Mouse (Mus musculus) forebrain, embryonic 13.5 days (tissue): ENCODE results near the gene Lgr4. TPM values are rescaled to one million over a fixed set of nuclear protein-coding genes. Genes with fewer than 3 reads are reported as not detected.

Source experiments
- ATAC-seq: fragments of 200-750 bp; cut with Nextera tagmentation; 2 replicates; pipeline ENCODE4 v1.8.0; 2017
- H3K27ac ChIP-seq: fragments of 300-500 bp; sonication (generic); 2 replicates; pipeline ENCODE4 v1.5.1; 2015; ENCODE audit warnings: inconsistent platforms, mild to moderate bottlenecking, moderate library complexity
- H3K27me3 ChIP-seq: fragments of 300-500 bp; sonication (generic); 2 replicates; pipeline ENCODE4 v1.6.1; 2015; ENCODE audit warnings: mild to moderate bottlenecking, inconsistent platforms
- H3K36me3 ChIP-seq: fragments of 300-500 bp; sonication (generic); 2 replicates; pipeline ENCODE4 v1.6.1; 2015; ENCODE audit warnings: mild to moderate bottlenecking, inconsistent platforms; ENCODE audit not compliant: poor library complexity, severe bottlenecking
- H3K4me1 ChIP-seq: fragments of 300-500 bp; sonication (generic); 2 replicates; pipeline ENCODE4 v1.6.1; 2015; ENCODE audit warnings: inconsistent platforms
- H3K4me2 ChIP-seq: fragments of 300-500 bp; sonication (generic); 2 replicates; pipeline ENCODE4 v1.6.1; 2015; ENCODE audit warnings: inconsistent platforms, mild to moderate bottlenecking, moderate library complexity
- H3K4me3 ChIP-seq: fragments of 300-500 bp; sonication (generic); 2 replicates; pipeline ENCODE4 v1.5.1; 2015; ENCODE audit warnings: mild to moderate bottlenecking, inconsistent platforms
- H3K9ac ChIP-seq: fragments of 300-500 bp; sonication (generic); 2 replicates; pipeline ENCODE4 v1.6.1; 2015; ENCODE audit warnings: mild to moderate bottlenecking, inconsistent platforms
- H3K9me3 ChIP-seq: fragments of 300-500 bp; sonication (generic); replicated peaks from 2 replicates; pipeline ENCODE4 v1.6.1; 2016; ENCODE audit warnings: inconsistent platforms
- whole genome bisulfite sequencing: fragments of 180-500 bp; shearing (Covaris S2); methylation state at CpG from one replicate; pipeline ENCODE4 v1.1.7; 2015; 5-methylcytosine and 5-hydroxymethylcytosine counted together
- polyA plus RNA-seq: library from polyadenylated mRNA; unstranded; fragments of >200 nt; fragmentation: Nextera tagmentation; extraction: Ambion mirVana; gene quantifications from 2 replicates; pipeline ENCODE4 v1.2.1, GENCODE M21; 2015

Gene Lgr4
- polyA plus RNA-seq, 1 experiment from 2014 or later, result 2.7 TPM

DNA sequence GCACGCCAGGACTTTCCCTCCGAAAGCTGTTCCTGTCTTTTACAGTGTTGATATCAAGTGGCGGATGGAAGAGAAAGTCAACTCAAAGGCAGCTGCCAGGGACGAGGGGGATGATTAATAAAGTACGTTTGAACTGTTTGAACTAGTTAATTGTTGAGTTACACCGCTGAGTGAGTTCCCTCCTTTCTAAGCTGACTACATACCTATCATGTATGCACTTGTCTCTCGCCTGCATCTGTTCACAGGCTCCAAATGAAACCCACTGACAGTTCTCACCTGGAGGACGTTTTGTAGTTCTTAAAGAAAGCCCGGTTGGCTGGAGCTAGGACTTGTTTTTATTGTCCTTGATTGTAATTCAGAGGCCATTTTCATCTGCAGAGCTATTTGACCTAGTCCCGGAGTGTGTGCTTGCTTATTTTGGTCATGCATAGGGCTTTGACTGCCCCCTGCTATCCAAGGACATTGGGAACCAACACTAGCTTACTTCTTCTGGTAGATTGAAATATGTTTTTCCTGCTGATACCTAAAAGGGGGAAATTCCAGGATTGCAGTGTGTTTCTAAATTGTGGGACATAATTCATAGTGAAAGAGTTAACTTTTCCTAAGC is 52.6 kb downstream of the Lgr4 start:
- no peak for ATAC-seq
- Histone ChIP-seq H3K9ac (no peak overlapping the region), H3K9me3 (no peaks in the 10 kb centered on the region), H3K4me2 (no peak overlapping the region), H3K4me1 (no peaks in the 10 kb centered on the region), H3K4me3 (no peak overlapping the region), H3K36me3 (no peaks in the 10 kb centered on the region), H3K27ac (no peak overlapping the region), H3K27me3 (peaks cover 68% of the 10 kb centered on the region)
- WGBS, result 72% methylated on average over 10 of the region's 10 CpGs

GRCm38 (mm10) chr2:109970744-109971410 is 53.4 kb downstream of the Lgr4 start:
- no peak for ATAC-seq
- 70% methylated on average over 8 of the region's 8 CpGs for WGBS
- H3K9me3 ChIP-seq, result no peaks in the 10 kb centered on the region

DNA sequence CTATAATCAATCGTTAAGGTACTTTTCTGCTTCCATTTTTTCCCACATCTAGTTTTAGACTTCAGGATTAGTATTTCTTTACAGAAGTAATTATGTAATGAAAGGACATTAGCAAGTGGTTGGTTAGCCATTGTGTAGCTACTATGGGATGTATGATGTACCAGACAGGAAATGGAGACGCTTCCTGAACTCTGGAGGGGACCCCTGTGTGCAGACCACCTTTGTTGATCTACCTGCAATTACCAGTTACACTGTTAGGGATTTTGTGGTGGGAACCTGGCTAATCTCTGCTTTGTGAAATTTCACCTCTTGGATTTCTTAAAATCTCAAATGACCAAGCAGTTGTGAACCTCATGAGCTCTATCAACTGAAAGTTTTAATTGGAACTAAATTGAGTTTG is 54.9 kb downstream of the Lgr4 start:
- Histone ChIP-seq H3K4me2 (no peak overlapping the region), H3K27me3 (peaks cover 58% of the 10 kb centered on the region), H3K4me1 (no peaks in the 10 kb centered on the region), H3K27ac (no peak overlapping the region), H3K4me3 (no peak overlapping the region), H3K9me3 (no peaks in the 10 kb centered on the region), H3K9ac (no peak overlapping the region), H3K36me3 (no peaks in the 10 kb centered on the region)
- ATAC-seq, result no peak
- 68% methylated on average over 2 of the region's 2 CpGs for WGBS

More at GRCm38 (mm10) chr2:109970744-109971410, 53.4 kb downstream of the Lgr4 start:
- no peaks in the 10 kb centered on the region for H3K4me1 ChIP-seq
- no peak overlapping the region for H3K4me3 ChIP-seq
- no peak overlapping the region for H3K9ac ChIP-seq
- H3K36me3 ChIP-seq, result no peaks in the 10 kb centered on the region
- no peak overlapping the region for H3K4me2 ChIP-seq
- peaks cover 66% of the 10 kb centered on the region for H3K27me3 ChIP-seq
- H3K27ac ChIP-seq, result no peak overlapping the region

DNA sequence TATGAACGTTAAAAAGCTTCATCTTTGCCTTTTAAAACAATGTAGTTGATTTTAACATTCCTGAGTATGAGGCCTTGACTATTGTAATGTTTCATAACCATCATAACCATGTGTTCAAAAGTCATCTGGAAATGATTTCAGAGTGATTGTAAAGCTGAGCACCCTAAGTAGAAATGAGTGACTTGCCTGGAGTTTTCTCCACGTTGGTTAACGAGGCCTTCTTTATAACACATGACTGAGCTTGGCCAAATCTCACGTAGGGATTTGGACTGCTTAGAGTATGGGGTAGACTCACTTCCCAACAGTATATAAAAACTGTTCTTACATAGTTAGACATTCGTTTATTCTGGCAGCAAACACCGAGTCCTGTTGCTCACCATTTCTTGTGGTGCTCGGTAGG is 55.5 kb downstream of the Lgr4 start:
- no peak overlapping the region for H3K4me3 ChIP-seq
- no peak overlapping the region for H3K9ac ChIP-seq
- WGBS, result 57% methylated on average over 7 of the region's 7 CpGs
- H3K27ac ChIP-seq, result no peak overlapping the region
- H3K4me1 ChIP-seq, result no peaks in the 10 kb centered on the region
- no peak for ATAC-seq
- no peaks in the 10 kb centered on the region for H3K36me3 ChIP-seq
- H3K4me2 ChIP-seq, result no peak overlapping the region
- H3K9me3 ChIP-seq, result no peaks in the 10 kb centered on the region
- H3K27me3 ChIP-seq, result peaks cover 53% of the 10 kb centered on the region

DNA sequence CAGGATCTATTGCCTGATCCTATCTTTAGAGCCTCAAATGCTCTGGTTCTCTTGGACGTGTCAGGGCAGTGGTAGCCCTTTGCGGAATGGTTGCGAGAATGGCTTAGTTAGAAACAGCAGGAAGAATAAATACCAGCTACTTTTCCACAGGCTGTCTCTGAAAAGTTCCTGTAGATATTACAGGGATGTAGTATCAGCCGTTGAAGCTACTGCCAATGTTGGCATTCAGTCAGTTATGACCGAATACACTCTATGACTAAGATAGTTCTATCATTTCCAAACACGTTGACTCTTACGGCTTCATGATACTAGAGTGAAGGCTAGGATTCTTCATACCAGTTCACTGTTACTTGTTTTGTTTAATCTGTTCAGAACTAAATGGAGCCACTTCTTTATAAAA is 57.4 kb downstream of the Lgr4 start:
- no peak for ATAC-seq
- peaks cover 38% of the 10 kb centered on the region for H3K27me3 ChIP-seq
- H3K4me2 ChIP-seq, result no peak overlapping the region
- no peaks in the 10 kb centered on the region for H3K4me1 ChIP-seq
- H3K4me3 ChIP-seq, result no peak overlapping the region
- H3K9ac ChIP-seq, result no peak overlapping the region
- no peaks in the 10 kb centered on the region for H3K36me3 ChIP-seq
- 92% methylated on average over 7 of the region's 7 CpGs for WGBS
- no peak overlapping the region for H3K27ac ChIP-seq
- no peaks in the 10 kb centered on the region for H3K9me3 ChIP-seq

DNA sequence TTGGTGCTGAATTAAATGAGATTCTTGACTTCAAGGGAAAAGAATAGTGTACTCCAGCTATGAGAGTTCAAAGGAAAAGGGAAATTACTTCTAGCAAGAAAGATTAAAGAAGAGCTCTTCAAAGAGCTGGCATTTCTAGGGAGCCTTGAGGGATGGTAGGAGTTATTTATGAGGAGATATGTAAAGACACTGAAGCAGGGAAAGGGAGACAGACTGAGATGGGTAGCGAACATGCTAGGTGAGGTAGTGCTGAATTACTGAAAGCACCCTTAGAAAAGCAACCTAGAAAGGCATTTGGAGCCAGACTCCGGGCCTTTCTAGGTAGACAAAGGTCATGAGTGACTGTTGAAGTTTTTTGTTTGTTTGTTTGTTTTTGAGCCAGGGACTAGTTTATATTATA is 58.7 kb downstream of the Lgr4 start:
- no peak overlapping the region for H3K4me3 ChIP-seq
- H3K27me3 ChIP-seq, result peaks cover 32% of the 10 kb centered on the region
- H3K4me2 ChIP-seq, result no peak overlapping the region
- 89% methylated on average over 2 of the region's 2 CpGs for WGBS
- H3K36me3 ChIP-seq, result no peaks in the 10 kb centered on the region
- no peaks in the 10 kb centered on the region for H3K4me1 ChIP-seq
- H3K9me3 ChIP-seq, result no peaks in the 10 kb centered on the region
- ATAC-seq, result no peak
- no peak overlapping the region for H3K27ac ChIP-seq
- no peak overlapping the region for H3K9ac ChIP-seq

DNA sequence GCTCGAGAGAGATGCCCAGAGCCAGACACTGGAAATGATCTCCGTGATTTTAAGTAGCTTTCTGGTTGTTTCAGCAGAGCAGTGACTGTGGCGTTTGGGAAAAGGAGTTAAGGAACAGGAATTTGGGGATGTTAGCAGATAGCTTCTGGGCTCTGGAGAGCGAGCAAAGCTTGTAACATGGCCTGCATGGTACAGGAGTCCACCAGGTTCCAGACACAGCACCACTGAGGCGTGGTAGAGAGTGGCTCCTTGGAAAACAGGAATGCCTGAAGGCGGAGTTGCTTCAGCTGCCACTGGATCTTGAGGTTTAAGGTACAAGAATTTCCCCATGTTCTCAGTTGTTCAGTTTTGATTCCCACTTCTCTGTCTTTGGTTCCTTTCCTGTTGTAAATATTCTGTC is 59.9 kb downstream of the Lgr4 start:
- H3K4me1 ChIP-seq, result no peaks in the 10 kb centered on the region
- 88% methylated on average over 6 of the region's 6 CpGs for WGBS
- no peak for ATAC-seq
- H3K27ac ChIP-seq, result no peak overlapping the region
- no peaks in the 10 kb centered on the region for H3K36me3 ChIP-seq
- no peak overlapping the region for H3K4me2 ChIP-seq
- no peak overlapping the region for H3K9ac ChIP-seq
- no peaks in the 10 kb centered on the region for H3K9me3 ChIP-seq
- no peak overlapping the region for H3K4me3 ChIP-seq
- peaks cover 37% of the 10 kb centered on the region for H3K27me3 ChIP-seq

DNA sequence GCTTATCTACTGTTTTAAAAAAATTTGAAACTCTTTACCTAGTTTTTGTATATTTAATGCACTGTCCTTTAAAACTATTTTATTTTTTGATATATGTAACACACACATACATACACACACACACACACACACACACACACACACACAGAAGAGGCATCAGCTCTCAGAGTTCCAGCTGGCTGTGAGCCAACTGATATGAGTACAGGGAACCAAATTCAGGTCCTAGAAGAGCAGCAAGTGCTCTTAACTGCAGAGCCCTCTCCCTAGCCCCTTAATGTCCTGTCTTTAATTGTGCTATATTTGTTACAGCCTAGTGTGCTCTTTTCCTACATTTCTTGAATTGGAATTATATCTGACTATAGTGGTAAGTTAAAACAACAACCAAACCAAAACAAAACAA is 61.8 kb downstream of the Lgr4 start:
- ATAC-seq, result no peak
- Histone ChIP-seq H3K27me3 (peaks cover 42% of the 10 kb centered on the region), H3K9ac (no peak overlapping the region), H3K4me3 (no peak overlapping the region), H3K36me3 (no peaks in the 10 kb centered on the region), H3K9me3 (no peaks in the 10 kb centered on the region), H3K4me2 (no peak overlapping the region), H3K27ac (no peak overlapping the region), H3K4me1 (no peaks in the 10 kb centered on the region)

DNA sequence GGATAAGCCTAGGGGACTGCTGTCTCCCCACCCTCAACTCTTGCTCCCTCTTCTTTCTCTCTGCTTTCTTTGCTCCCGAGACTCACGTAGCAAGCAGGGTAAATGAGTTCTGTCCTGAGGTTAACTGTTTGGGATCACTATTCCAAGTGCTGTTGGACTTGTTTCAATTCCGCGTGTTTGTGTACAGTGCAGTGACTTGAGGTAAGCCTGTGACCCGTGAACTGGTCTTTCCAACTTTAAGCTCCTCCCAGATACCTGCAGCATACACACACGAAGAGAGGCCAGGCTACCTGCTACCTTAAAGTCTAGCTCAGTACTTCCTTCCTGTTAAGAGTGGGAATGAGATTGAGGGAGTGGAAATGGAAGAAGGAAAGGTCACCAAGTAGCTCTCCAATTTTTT is 66.0 kb downstream of the Lgr4 start:
- ATAC-seq, result no peak
- Histone ChIP-seq H3K27ac (no peak overlapping the region), H3K4me3 (no peak overlapping the region), H3K9me3 (no peaks in the 10 kb centered on the region), H3K27me3 (peaks cover 69% of the 10 kb centered on the region), H3K4me2 (no peak overlapping the region), H3K9ac (no peak overlapping the region), H3K4me1 (no peaks in the 10 kb centered on the region; the same call in 1 of the 2 replicates), H3K36me3 (no peaks in the 10 kb centered on the region)
- WGBS, result 94% methylated on average over 6 of the region's 6 CpGs

GRCm38 (mm10) chr2:109984930-109985329 is 67.5 kb downstream of the Lgr4 start:
- H3K4me2 ChIP-seq, result no peak overlapping the region
- no peak overlapping the region for H3K9ac ChIP-seq
- no peak overlapping the region for H3K27ac ChIP-seq
- no peak overlapping the region for H3K4me3 ChIP-seq
- H3K27me3 ChIP-seq, result peaks cover 71% of the 10 kb centered on the region
- peaks cover 8% of the 10 kb centered on the region; the same call in 1 of the 2 replicates for H3K4me1 ChIP-seq
- WGBS, result 75% methylated on average over 1 of the region's 1 CpGs
- no peaks in the 10 kb centered on the region for H3K36me3 ChIP-seq
- no peak for ATAC-seq
- H3K9me3 ChIP-seq, result no peaks in the 10 kb centered on the region

DNA sequence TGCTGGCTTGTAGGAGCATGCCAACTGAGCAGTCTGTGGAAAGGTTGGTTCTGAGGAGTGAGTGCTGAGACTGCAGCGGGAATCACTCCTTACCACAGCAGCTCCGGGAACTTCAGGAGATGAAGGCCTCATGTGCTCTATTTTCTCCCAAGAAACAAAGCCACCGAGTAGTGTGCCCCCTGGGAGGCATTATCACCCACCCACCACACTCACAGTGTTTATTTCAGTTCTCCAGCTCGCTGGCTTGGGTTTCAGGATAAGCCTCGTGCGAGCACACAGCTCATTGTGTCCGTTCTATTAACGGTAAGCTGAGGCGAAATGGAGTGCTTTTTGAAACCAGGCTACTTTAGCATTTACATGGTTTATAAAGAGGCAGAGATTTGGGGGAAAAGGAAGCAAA is 68.1 kb downstream of the Lgr4 start:
- ATAC-seq, result no peak
- peaks cover 74% of the 10 kb centered on the region for H3K27me3 ChIP-seq
- H3K9me3 ChIP-seq, result no peaks in the 10 kb centered on the region

DNA sequence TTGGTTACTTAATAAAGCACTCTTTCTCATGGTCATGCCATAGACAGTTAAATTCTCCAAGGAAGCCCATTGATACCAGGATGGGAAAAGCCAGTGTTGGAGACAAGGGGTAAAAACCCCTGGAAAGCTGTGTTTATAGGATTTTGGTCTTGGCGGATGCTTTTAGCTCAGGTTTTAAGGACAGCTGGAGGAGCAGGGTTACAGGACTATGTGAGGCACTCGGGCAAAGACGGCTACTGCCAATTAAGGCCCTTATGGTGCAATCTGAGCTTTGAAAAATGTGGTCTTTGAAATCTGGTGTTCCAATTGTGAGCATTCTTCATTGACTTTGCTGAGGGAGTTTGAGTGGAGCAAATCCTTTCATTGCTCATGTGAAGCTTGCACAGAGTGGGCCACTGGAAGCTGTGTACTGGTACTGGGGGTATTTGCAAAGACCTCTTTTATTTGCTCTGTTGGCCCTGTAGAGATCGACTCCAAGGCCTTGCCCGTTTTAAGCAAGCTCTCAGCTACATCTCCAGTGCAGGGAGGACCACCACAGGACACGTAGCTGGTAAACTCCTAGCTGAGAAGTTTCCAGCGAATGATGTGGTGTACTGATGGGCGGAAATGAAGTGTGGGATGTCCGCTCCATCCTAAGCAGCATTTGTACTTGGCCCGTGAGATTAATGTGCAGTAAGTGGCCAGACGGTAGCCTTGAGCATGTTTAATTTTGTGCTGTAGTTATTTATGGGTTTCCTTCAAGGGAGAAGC is 68.8 kb downstream of the Lgr4 start:
- H3K36me3 ChIP-seq, result no peaks in the 10 kb centered on the region
- H3K9ac ChIP-seq, result no peak overlapping the region
- no peak overlapping the region for H3K4me2 ChIP-seq
- no peak overlapping the region for H3K4me3 ChIP-seq
- no peaks in the 10 kb centered on the region for H3K9me3 ChIP-seq
- H3K27ac ChIP-seq, result no peak overlapping the region
- WGBS, result 61% methylated on average over 11 of the region's 11 CpGs
- peaks cover 8% of the 10 kb centered on the region; the same call in 1 of the 2 replicates for H3K4me1 ChIP-seq
- ATAC-seq, result no peak; the same call in 1 of the 2 replicates
- peaks cover 79% of the 10 kb centered on the region for H3K27me3 ChIP-seq

More for the DNA sequence above, 68.1 kb downstream of the Lgr4 start:
- Histone ChIP-seq H3K27ac (no peak overlapping the region), H3K4me3 (no peak overlapping the region), H3K4me2 (no peak overlapping the region), H3K9ac (no peak overlapping the region), H3K36me3 (no peaks in the 10 kb centered on the region), H3K4me1 (peaks cover 8% of the 10 kb centered on the region; the same call in 1 of the 2 replicates)
- WGBS, result 24% methylated on average over 9 of the region's 9 CpGs
